Mouse (Mus musculus) cerebellum, postnatal 36 days (tissue): ENCODE measurements around the gene Farsb.

Experiments used
- DNase-seq, 2 experiments: peaks; one replicate each; pipeline ENCODE4 v3.0.0; 2021 to 2022; ENCODE audit warnings: mixed read lengths in 2 of 2

Gene Farsb

GRCm38 (mm10) chr1:78483430-78483829, 5.3 kb downstream of the Farsb start:
- DNase-seq, result no peak

GRCm38 (mm10) chr1:78472441-78472840, 16.3 kb downstream of the Farsb start:
- no peak for DNase-seq

GRCm38 (mm10) chr1:78454659-78455058, 34.0 kb downstream of the Farsb start:
- peak; percentile 27 to 51 for DNase-seq

- DNase-seq, result no peak
Observed at GRCm38 (mm10) chr1:78453886-78454285, 34.8 kb downstream of the Farsb start.

GRCm38 (mm10) chr1:78452544-78452943, 36.2 kb downstream of the Farsb start:
- DNase-seq, result no peak

GRCm38 (mm10) chr1:78451070-78451854, 37.4 kb downstream of the Farsb start:
- DNase-seq, result no peak

- no peak for DNase-seq
Observed at GRCm38 (mm10) chr1:78448091-78448490, 40.6 kb downstream of the Farsb start.

GRCm38 (mm10) chr1:78446742-78447141, 42.0 kb downstream of the Farsb start:
- DNase-seq, result no peak

GRCm38 (mm10) chr1:78446232-78446631, 42.5 kb downstream of the Farsb start:
- no peak for DNase-seq

GRCm38 (mm10) chr1:78443056-78443455, 45.6 kb downstream of the Farsb start:
- no peak for DNase-seq

GRCm38 (mm10) chr1:78440716-78441115, 48.0 kb downstream of the Farsb start:
- DNase-seq, result no peak

- no peak for DNase-seq
Observed at GRCm38 (mm10) chr1:78437150-78437549, 51.5 kb downstream of the Farsb start.

GRCm38 (mm10) chr1:78436445-78436844, 52.3 kb downstream of the Farsb start:
- no peak for DNase-seq

- DNase-seq, result no peak
Observed at GRCm38 (mm10) chr1:78435967-78436366, 52.7 kb downstream of the Farsb start.

GRCm38 (mm10) chr1:78433472-78433871, 55.2 kb downstream of the Farsb start:
- DNase-seq, result no peak

- no peak for DNase-seq
Observed at GRCm38 (mm10) chr1:78428851-78429250, 59.8 kb downstream of the Farsb start.

GRCm38 (mm10) chr1:78426841-78427240, 61.9 kb downstream of the Farsb start:
- DNase-seq, result no peak

GRCm38 (mm10) chr1:78425793-78426700, 62.6 kb downstream of the Farsb start:
- no peak for DNase-seq

GRCm38 (mm10) chr1:78425309-78425708, 63.4 kb downstream of the Farsb start:
- DNase-seq, result no peak

GRCm38 (mm10) chr1:78424848-78425247, 63.8 kb downstream of the Farsb start:
- no peak for DNase-seq

- DNase-seq, result no peak
Observed at GRCm38 (mm10) chr1:78422576-78422975, 66.1 kb downstream of the Farsb start.

- no peak for DNase-seq
Observed at GRCm38 (mm10) chr1:78421749-78422148, 66.9 kb downstream of the Farsb start.

- no peak for DNase-seq
Observed at GRCm38 (mm10) chr1:78420271-78420670, 68.4 kb downstream of the Farsb start.

- DNase-seq, result peak; percentile 84 to 91
Observed at GRCm38 (mm10) chr1:78419593-78419992, 69.1 kb downstream of the Farsb start.
